Mouse (Mus musculus) neural tube, embryonic 14.5 days (tissue): ENCODE data around the gene Eml4. TPM values are rescaled to one million over a fixed set of nuclear protein-coding genes. Genes with fewer than 3 reads are reported as not detected.
A peak's percentile ranks its signal among the peaks of the same experiment; 100 is the strongest.

ENCODE experiments used
- ATAC-seq: fragments of 200-750 bp; cut with Nextera tagmentation; 2 replicates; pipeline ENCODE4 v1.8.0; 2017; ENCODE audit warnings: low read depth, mild to moderate bottlenecking, moderate TSS enrichment, moderate library complexity
- H3K27ac ChIP-seq: fragments of 300-500 bp; sonication (generic); 2 replicates; pipeline ENCODE4 v1.5.1; 2014; ENCODE audit warnings: low read depth, mild to moderate bottlenecking, control low read depth, low read length, moderate library complexity, mixed read lengths
- H3K27me3 ChIP-seq: fragments of 300-500 bp; sonication (generic); 2 replicates; pipeline ENCODE4 v1.6.1; 2014; ENCODE audit warnings: low read length; ENCODE audit not compliant: control insufficient read depth, insufficient read depth
- H3K36me3 ChIP-seq: fragments of 300-500 bp; sonication (generic); 2 replicates; pipeline ENCODE4 v1.6.1; 2014; ENCODE audit warnings: low read length, mixed read lengths; ENCODE audit not compliant: control insufficient read depth, insufficient read depth
- H3K4me1 ChIP-seq: fragments of 300-500 bp; sonication (generic); 2 replicates; pipeline ENCODE4 v1.6.1; 2014; ENCODE audit warnings: low read length; ENCODE audit not compliant: control insufficient read depth, insufficient read depth
- H3K4me2 ChIP-seq: fragments of 300-500 bp; sonication (generic); 2 replicates; pipeline ENCODE4 v1.6.1; 2014; ENCODE audit warnings: mild to moderate bottlenecking, low read depth, low read length, control low read depth
- H3K4me3 ChIP-seq: fragments of 300-500 bp; sonication (generic); 2 replicates; pipeline ENCODE4 v1.5.1; 2014; ENCODE audit warnings: low read depth, low read length, control low read depth, mixed read lengths
- H3K9ac ChIP-seq: fragments of 300-500 bp; sonication (generic); replicated peaks from 2 replicates; pipeline ENCODE4 v1.6.1; 2014; ENCODE audit warnings: low read depth, mild to moderate bottlenecking, control low read depth, low read length, mixed read lengths
- H3K9me3 ChIP-seq: fragments of 300-500 bp; sonication (generic); 2 replicates; pipeline ENCODE4 v1.6.1; 2016; ENCODE audit warnings: low read length; ENCODE audit not compliant: control insufficient read depth
- WGBS: fragments of 180-500 bp; shearing (Covaris S2); extraction: QIAGEN DNeasy Blood & Tissue Kit; methylation state at CpG from one replicate; pipeline ENCODE4 v1.1.7; 2014; 5-methylcytosine and 5-hydroxymethylcytosine counted together
- polyA plus RNA-seq: library from polyadenylated mRNA; unstranded; fragments of >200 nt; fragmentation: Nextera tagmentation; extraction: Ambion mirVana; gene quantifications from 2 replicates; pipeline ENCODE4 v1.2.1, GENCODE M21; 2014

Gene Eml4
- polyA plus RNA-seq, 1 experiment from 2014 or later: 36.2 TPM

- Histone ChIP-seq H3K4me1 (no peaks in the 10 kb centered on the region; the same call in 1 of the 2 replicates), H3K4me3 (no peak overlapping the region), H3K9ac (no peak overlapping the region), H3K36me3 (no peaks in the 10 kb centered on the region), H3K27me3 (no peaks in the 10 kb centered on the region), H3K9me3 (no peaks in the 10 kb centered on the region), H3K27ac (no peak overlapping the region), H3K4me2 (no peak overlapping the region)
- no peak for ATAC-seq
- 75% methylated on average over 13 of the region's 13 CpGs for WGBS
Observed at GRCm38 (mm10) chr17:83339368-83340085, 11.2 kb upstream of the Eml4 start.

GRCm38 (mm10) chr17:83340895-83341524 is 9.7 kb upstream of the Eml4 start:
- no peak overlapping the region for H3K9ac ChIP-seq
- no peaks in the 10 kb centered on the region for H3K9me3 ChIP-seq
- H3K27ac ChIP-seq: no peak overlapping the region
- no peaks in the 10 kb centered on the region for H3K27me3 ChIP-seq
- no peaks in the 10 kb centered on the region; the same call in 1 of the 2 replicates for H3K4me1 ChIP-seq
- no peaks in the 10 kb centered on the region for H3K36me3 ChIP-seq
- whole genome bisulfite sequencing: 81% methylated on average over 16 of the region's 16 CpGs
- no peak for ATAC-seq
- no peak overlapping the region for H3K4me2 ChIP-seq
- H3K4me3 ChIP-seq: no peak overlapping the region

DNA sequence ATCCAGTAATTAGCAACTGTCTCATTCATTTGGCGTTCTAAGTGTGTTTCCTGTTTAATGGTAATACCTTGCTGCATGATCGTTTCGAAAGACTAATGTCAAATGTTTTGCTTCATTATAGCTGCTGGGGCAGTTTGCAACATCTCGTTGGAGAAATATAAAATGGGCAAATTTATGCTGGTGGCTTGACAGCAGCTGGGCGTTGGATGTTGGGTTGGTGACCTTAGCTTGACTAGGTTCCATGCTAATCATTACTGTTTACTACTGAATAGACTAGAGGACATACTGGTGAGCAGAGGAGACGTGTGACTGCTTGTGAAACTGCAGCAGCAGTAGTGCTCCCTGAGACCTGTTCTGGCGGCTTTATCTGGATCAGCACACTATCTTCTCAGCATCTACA is 6.5 kb upstream of the Eml4 start:
- WGBS: 81% methylated on average over 7 of the region's 7 CpGs
- H3K36me3 ChIP-seq: no peaks in the 10 kb centered on the region
- no peak overlapping the region for H3K4me2 ChIP-seq
- no peaks in the 10 kb centered on the region; the same call in 1 of the 2 replicates for H3K4me1 ChIP-seq
- H3K9me3 ChIP-seq: no peaks in the 10 kb centered on the region
- H3K4me3 ChIP-seq: no peak overlapping the region
- H3K27me3 ChIP-seq: no peaks in the 10 kb centered on the region
- H3K27ac ChIP-seq: no peak overlapping the region
- no peak for ATAC-seq
- H3K9ac ChIP-seq: no peak overlapping the region

DNA sequence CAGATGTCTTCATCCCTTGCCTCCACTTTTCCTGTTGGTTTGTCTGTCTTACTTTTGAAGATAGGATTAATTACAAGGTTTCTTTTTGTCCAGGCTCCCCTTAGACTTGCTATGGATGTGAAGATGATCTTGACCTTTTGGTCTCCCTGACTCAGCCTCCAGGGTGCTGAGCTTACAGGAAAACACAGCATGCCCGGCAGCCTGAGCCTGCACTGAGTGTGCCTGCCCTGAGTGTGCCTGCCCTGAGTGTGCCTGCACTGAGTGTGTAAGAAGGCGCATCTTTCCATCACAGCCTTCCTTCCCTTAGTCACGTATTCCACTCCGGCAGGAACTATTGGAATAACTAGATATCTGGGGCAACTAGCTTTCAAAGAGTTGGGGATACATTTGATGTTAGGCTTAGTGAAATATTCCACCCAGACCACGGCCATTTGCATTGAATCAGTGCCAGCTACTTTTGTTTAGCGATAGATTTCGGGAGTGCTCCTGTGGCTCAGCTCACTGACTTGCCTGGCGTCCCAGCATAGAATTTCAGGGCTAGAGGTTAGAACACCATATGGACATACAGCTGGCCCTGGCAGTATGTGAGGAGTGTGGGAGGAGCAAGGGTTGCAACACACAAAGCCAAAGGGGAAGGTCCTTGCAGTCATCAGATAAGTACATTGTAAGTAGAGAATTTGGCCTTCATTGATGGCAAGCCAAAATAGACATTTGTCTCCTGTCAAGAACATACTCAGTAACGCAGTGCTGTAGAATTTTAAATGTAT is 2.5 kb upstream of the Eml4 start:
- Histone ChIP-seq H3K36me3 (no peaks in the 10 kb centered on the region), H3K9me3 (no peaks in the 10 kb centered on the region), H3K4me1 (peaks cover 11% of the 10 kb centered on the region), H3K4me3 (no peak overlapping the region), H3K9ac (no peak overlapping the region), H3K4me2 (no peak overlapping the region), H3K27ac (no peak overlapping the region), H3K27me3 (no peaks in the 10 kb centered on the region)
- no peak for ATAC-seq
- WGBS: 81% methylated on average over 9 of the region's 9 CpGs

- Histone ChIP-seq H3K4me1 (peaks cover 15% of the 10 kb centered on the region), H3K4me2 (peak overlapping the region; percentile 83), H3K27ac (peak overlapping the region; percentile 88), H3K27me3 (no peaks in the 10 kb centered on the region), H3K4me3 (peak overlapping the region; percentile 81), H3K36me3 (no peaks in the 10 kb centered on the region), H3K9ac (peak overlapping the region; percentile 92), H3K9me3 (no peaks in the 10 kb centered on the region)
- peak; percentile 77 for ATAC-seq
- WGBS: 2% methylated on average over 19 of the region's 57 CpGs
Observed at GRCm38 (mm10) chr17:83351119-83351531, 394 bp downstream of the Eml4 start.

GRCm38 (mm10) chr17:83351601-83352413 is 1.1 kb downstream of the Eml4 start:
- WGBS: 5% methylated on average over 13 of the region's 13 CpGs
- peak overlapping the region; percentile 92 for H3K9ac ChIP-seq
- H3K4me1 ChIP-seq: peaks cover 15% of the 10 kb centered on the region
- no peaks in the 10 kb centered on the region for H3K36me3 ChIP-seq
- H3K27ac ChIP-seq: no peak overlapping the region; the same call in 1 of the 2 replicates
- peak overlapping the region; percentile 83 for H3K4me2 ChIP-seq
- H3K27me3 ChIP-seq: no peaks in the 10 kb centered on the region
- no peaks in the 10 kb centered on the region for H3K9me3 ChIP-seq
- H3K4me3 ChIP-seq: peak overlapping the region; percentile 81
- no peak for ATAC-seq

GRCm38 (mm10) chr17:83352456-83352855 is 1.7 kb downstream of the Eml4 start:
- no peaks in the 10 kb centered on the region for H3K9me3 ChIP-seq
- peaks cover 15% of the 10 kb centered on the region for H3K4me1 ChIP-seq
- 14% methylated on average over 2 of the region's 2 CpGs for WGBS
- no peak overlapping the region for H3K27ac ChIP-seq
- no peak overlapping the region for H3K9ac ChIP-seq
- H3K4me2 ChIP-seq: peak overlapping the region; percentile 83
- no peaks in the 10 kb centered on the region for H3K27me3 ChIP-seq
- ATAC-seq: no peak
- H3K4me3 ChIP-seq: peak overlapping the region; percentile 81
- H3K36me3 ChIP-seq: no peaks in the 10 kb centered on the region

DNA sequence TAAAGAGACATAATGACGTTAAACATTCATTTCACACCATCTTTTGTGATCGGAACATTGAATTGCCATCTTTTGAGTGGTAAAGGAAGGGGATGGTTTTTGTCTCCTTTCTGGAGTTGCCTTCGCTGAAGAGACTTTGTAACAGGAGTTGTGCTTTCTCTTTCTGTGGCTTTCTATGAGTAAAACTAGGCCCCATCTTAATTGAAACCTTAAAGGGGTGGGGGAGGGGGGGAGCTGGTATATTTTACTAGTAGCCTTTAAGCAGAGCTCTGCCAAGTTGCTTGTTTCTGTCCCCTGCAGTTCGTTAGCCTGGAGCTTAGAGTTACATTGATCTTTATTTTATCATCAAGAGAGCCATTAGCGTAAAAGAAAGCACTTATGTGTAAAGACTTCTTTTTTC is 2.3 kb downstream of the Eml4 start:
- Histone ChIP-seq H3K9me3 (no peaks in the 10 kb centered on the region), H3K4me1 (peaks cover 15% of the 10 kb centered on the region), H3K9ac (no peak overlapping the region), H3K4me3 (no peak overlapping the region), H3K27me3 (no peaks in the 10 kb centered on the region), H3K4me2 (peak overlapping the region; percentile 83; the same call in 1 of the 2 replicates), H3K27ac (no peak overlapping the region), H3K36me3 (no peaks in the 10 kb centered on the region)
- WGBS: 18% methylated on average over 5 of the region's 5 CpGs
- ATAC-seq: no peak
